Mouse (Mus musculus) adipocyte (in vitro differentiated cells): ENCODE measurements around the gene Sstr1.

ENCODE experiments used
- DNase-seq: peaks from one replicate; pipeline ENCODE4 v3.0.0-alpha.2; 2016; ENCODE audit warnings: low spot score

The Sstr1 gene

GRCm38 (mm10) chr12:58211163-58212071 is at the start of gene Sstr1:
Gene Sstr1 (plus strand): TSS chr12:58211772.
- DNase-seq = no peak

GRCm38 (mm10) chr12:58198810-58199209 is 12.8 kb upstream of the Sstr1 start:
- no peak for DNase-seq

GRCm38 (mm10) chr12:58201190-58201589 is 10.4 kb upstream of the Sstr1 start:
- no peak for DNase-seq

GRCm38 (mm10) chr12:58207956-58208355 is 3.6 kb upstream of the Sstr1 start:
- no peak for DNase-seq

- DNase-seq = no peak
These were observed 820 bp downstream of the Sstr1 start for GRCm38 (mm10) chr12:58212261-58212923.

GRCm38 (mm10) chr12:58212924-58213450 is 1.4 kb downstream of the Sstr1 start:
- DNase-seq = no peak

- no peak for DNase-seq
These were observed 2.1 kb downstream of the Sstr1 start for GRCm38 (mm10) chr12:58213451-58214288.

- DNase-seq = no peak
These were observed 2.9 kb downstream of the Sstr1 start for GRCm38 (mm10) chr12:58214289-58215136.

- no peak for DNase-seq
These were observed 4.6 kb downstream of the Sstr1 start for GRCm38 (mm10) chr12:58216218-58216617.

- peak; percentile 12 for DNase-seq
These were observed 7.5 kb downstream of the Sstr1 start for GRCm38 (mm10) chr12:58219078-58219477.

- no peak for DNase-seq
These were observed 14.1 kb downstream of the Sstr1 start for GRCm38 (mm10) chr12:58225644-58226043.

- no peak for DNase-seq
These were observed 20.9 kb downstream of the Sstr1 start for GRCm38 (mm10) chr12:58232489-58232888.

- no peak for DNase-seq
These were observed 40.3 kb downstream of the Sstr1 start for GRCm38 (mm10) chr12:58251901-58252300.
